8 mouse cellular contexts compared by ENCODE assay signal in genomic region chr3:130180181-130180940, GRCm38 (mm10). TPM values are rescaled to one million over a fixed set of nuclear protein-coding genes. Genes with fewer than 3 reads are reported as not detected.
DNase-seq lines count a peak whose midpoint lies in the region; ATAC-seq lines count a peak whose summit lies in the region.

No protein-coding gene starts in this region.

- peak overlapping the region; percentile 58 for H3K4me3 ChIP-seq in hindbrain, embryonic 13.5 days
- H3K4me3 ChIP-seq in lung, embryonic 15.5 days = peak overlapping the region; percentile 66

- peak; percentile 63 for DNase-seq in ES-CJ7 (ENCODE audit: low read depth, low spot score)
- peak; percentile 72 to 78 for DNase-seq in cerebellum, postnatal 14 days
- DNase-seq in frontal cortex, postnatal 36 days (ENCODE audit: low spot score in 2 of 2) = peak; percentile 76 to 79
- peak; percentile 66 to 78 for DNase-seq in layer of hippocampus, postnatal 10 days (ENCODE audit: low spot score in 2 of 2)
- peak; percentile 26 for DNase-seq in ovary, postnatal 10 days (ENCODE audit: low spot score)
- DNase-seq in thymus, postnatal 10 days (ENCODE audit: low spot score in 2 of 2) = peak; percentile 54 to 59

- WGBS in hindbrain, embryonic 13.5 days = 0% methylated on average over 35 of the region's 40 CpGs
- under 1% methylated on average over 39 of the region's 40 CpGs for WGBS in lung, embryonic 15.5 days

- H3K9me3 ChIP-seq in hindbrain, embryonic 13.5 days = no peaks in the 10 kb centered on the region
- H3K9me3 ChIP-seq in lung, embryonic 15.5 days = no peaks in the 10 kb centered on the region

- ATAC-seq in hindbrain, embryonic 13.5 days (ENCODE audit: low FRiP score) = peak; percentile 96
- ATAC-seq in lung, embryonic 15.5 days (ENCODE audit: borderline replicate concordance, extremely low read depth, low FRiP score, low TSS enrichment) = peak; percentile 96

- H3K36me3 ChIP-seq in hindbrain, embryonic 13.5 days = no peaks in the 10 kb centered on the region
- no peaks in the 10 kb centered on the region for H3K36me3 ChIP-seq in lung, embryonic 15.5 days

- peaks cover 11% of the 10 kb centered on the region for H3K4me1 ChIP-seq in hindbrain, embryonic 13.5 days (replicated peaks)
- peaks cover 16% of the 10 kb centered on the region for H3K4me1 ChIP-seq in lung, embryonic 15.5 days

- peak overlapping the region; percentile 55 for H3K27ac ChIP-seq in hindbrain, embryonic 13.5 days
- H3K27ac ChIP-seq in lung, embryonic 15.5 days = peak overlapping the region; percentile 88

- peaks cover 24% of the 10 kb centered on the region for H3K27me3 ChIP-seq in hindbrain, embryonic 13.5 days
- no peaks in the 10 kb centered on the region for H3K27me3 ChIP-seq in lung, embryonic 15.5 days

- H3K9ac ChIP-seq in hindbrain, embryonic 13.5 days = peak overlapping the region; percentile 67
- peak overlapping the region; percentile 60 for H3K9ac ChIP-seq in lung, embryonic 15.5 days

- H3K4me2 ChIP-seq in hindbrain, embryonic 13.5 days = peak overlapping the region; percentile 97
- peak overlapping the region; percentile 100 for H3K4me2 ChIP-seq in lung, embryonic 15.5 days

RNA-seq across cellular contexts. Expression of gene Col25a1, which starts 49.1 kb away (rescaled TPM):
- polyA plus RNA-seq in hindbrain, embryonic 13.5 days (2015; fragmentation: Nextera tagmentation; extraction: Ambion mirVana) = 3.4 and 3.6 TPM in 2 replicates
- total RNA-seq in layer of hippocampus, postnatal 10 days (2021) = 10 to 100 TPM; 41.0 to 41.6 TPM
- polyA plus RNA-seq in lung, embryonic 15.5 days (2015; fragmentation: Nextera tagmentation; extraction: Ambion mirVana) = 14.5 and 17.5 TPM in 2 replicates

Comparison
In these comparisons a context has a peak if more than half of its experiments do, and no peak if none do; other contexts are left out.
1. Peak in every context shown above with its lines: DNase-seq, ATAC-seq, H3K4me3 ChIP-seq and H3K27ac ChIP-seq.
2. DNase-seq: peak in every context shown above with its lines; median percentile 78 in frontal cortex, postnatal 36 days; 75 in cerebellum, postnatal 14 days; 72 in layer of hippocampus, postnatal 10 days; 63 in ES-CJ7; 56 in thymus, postnatal 10 days; 26 in ovary, postnatal 10 days.